Mouse (Mus musculus): ENCODE measurements at regions not wholly inside any gene's neighbourhood (a gene's known extent, or its start where the extent isn't known, plus 50 kb on each side); places are given as distances from the start of the nearest gene placed in this dataset.

- DNase-seq (ENCODE audit: low read depth, low spot score): no peak
- H3K9me3 ChIP-seq (ENCODE audit: control insufficient read depth, insufficient read depth, low read depth, low read length): no peaks in the 10 kb centered on the region
- H3K27ac ChIP-seq (ENCODE audit: insufficient read depth, low read depth, low read length, poor library complexity, severe bottlenecking): no peak overlapping the region
- no peak for TF ChIP-seq ZC3H11A (IDR thresholded peaks at IDR 0.05; ENCODE audit: borderline replicate concordance, low read depth, low read length)
- no peak for TF ChIP-seq HCFC1 (IDR thresholded peaks at IDR 0.05; ENCODE audit: borderline replicate concordance, insufficient read depth, low read length)
- no peak for TF ChIP-seq CHD2 (IDR thresholded peaks at IDR 0.05; ENCODE audit: low read depth, low read length)
- no peaks in the 10 kb centered on the region for H3K36me3 ChIP-seq (ENCODE audit: control insufficient read depth, insufficient read depth, low read length, poor library complexity, severe bottlenecking)
- H3K4me3 ChIP-seq (ENCODE audit: insufficient read depth in 1 of 2, low read depth in 1 of 2, low read length in 2 of 2, poor library complexity in 1 of 2, severe bottlenecking in 1 of 2): no peak overlapping the region
- no peak overlapping the region for H3K9ac ChIP-seq (ENCODE audit: insufficient read depth, low read depth, low read length, poor library complexity, severe bottlenecking)
- in situ Hi-C loops (cut with MboI; ENCODE audit: low sequenced_read_pairs in 2 of 2, unreplicated experiment in 2 of 2): no loop called here
- no peaks in the 10 kb centered on the region for H3K4me1 ChIP-seq (ENCODE audit: control insufficient read depth in 2 of 2, insufficient read depth in 2 of 2, low read length in 2 of 2, poor library complexity in 1 of 2)
Measured at GRCm38 (mm10) chr16:93147525-93148222, 321.7 kb upstream of the Runx1 start.

GRCm38 (mm10) chr16:93146812-93147211, 320.9 kb upstream of the Runx1 start:
- H3K4me1 ChIP-seq (ENCODE audit: control insufficient read depth in 2 of 2, insufficient read depth in 2 of 2, low read length in 2 of 2, poor library complexity in 1 of 2): no peaks in the 10 kb centered on the region
- TF ChIP-seq MAFK (IDR thresholded peaks at IDR 0.05; ENCODE audit: insufficient read depth, low read depth, low read length) (no peak), HCFC1 (IDR thresholded peaks at IDR 0.05; ENCODE audit: borderline replicate concordance, insufficient read depth, low read length) (no peak), ZNF384 (IDR thresholded peaks at IDR 0.05; ENCODE audit: low read depth, low read length) (no peak), ZC3H11A (IDR thresholded peaks at IDR 0.05; ENCODE audit: borderline replicate concordance, low read depth, low read length) (no peak), CHD2 (IDR thresholded peaks at IDR 0.05; ENCODE audit: low read depth, low read length) (no peak)
- no peak overlapping the region for H3K27ac ChIP-seq (ENCODE audit: insufficient read depth, low read depth, low read length, poor library complexity, severe bottlenecking)
- no peak for DNase-seq (ENCODE audit: low read depth, low spot score)
- no peaks in the 10 kb centered on the region for H3K9me3 ChIP-seq (ENCODE audit: control insufficient read depth, insufficient read depth, low read depth, low read length)
- no peak overlapping the region for H3K4me3 ChIP-seq (ENCODE audit: insufficient read depth in 1 of 2, low read depth in 1 of 2, low read length in 2 of 2, poor library complexity in 1 of 2, severe bottlenecking in 1 of 2)
- H3K9ac ChIP-seq (ENCODE audit: insufficient read depth, low read depth, low read length, poor library complexity, severe bottlenecking): no peak overlapping the region
- H3K36me3 ChIP-seq (ENCODE audit: control insufficient read depth, insufficient read depth, low read length, poor library complexity, severe bottlenecking): no peaks in the 10 kb centered on the region
- in situ Hi-C loops (cut with MboI; ENCODE audit: low sequenced_read_pairs in 2 of 2, unreplicated experiment in 2 of 2): no loop called here

GRCm38 (mm10) chr16:93145617-93146016, 319.7 kb upstream of the Runx1 start:
- H3K9me3 ChIP-seq (ENCODE audit: control insufficient read depth, insufficient read depth, low read depth, low read length): no peaks in the 10 kb centered on the region
- H3K4me1 ChIP-seq (ENCODE audit: control insufficient read depth in 2 of 2, insufficient read depth in 2 of 2, low read length in 2 of 2, poor library complexity in 1 of 2): no peaks in the 10 kb centered on the region
- H3K36me3 ChIP-seq (ENCODE audit: control insufficient read depth, insufficient read depth, low read length, poor library complexity, severe bottlenecking): no peaks in the 10 kb centered on the region
- no peak for TF ChIP-seq ZNF384 (IDR thresholded peaks at IDR 0.05; ENCODE audit: low read depth, low read length)
- no peak for TF ChIP-seq ZC3H11A (IDR thresholded peaks at IDR 0.05; ENCODE audit: borderline replicate concordance, low read depth, low read length)
- TF ChIP-seq MAFK (IDR thresholded peaks at IDR 0.05; ENCODE audit: insufficient read depth, low read depth, low read length): no peak
- no peak for TF ChIP-seq CHD2 (IDR thresholded peaks at IDR 0.05; ENCODE audit: low read depth, low read length)
- no peak for TF ChIP-seq HCFC1 (IDR thresholded peaks at IDR 0.05; ENCODE audit: borderline replicate concordance, insufficient read depth, low read length)
- DNase-seq (ENCODE audit: low read depth, low spot score): no peak
- H3K9ac ChIP-seq (ENCODE audit: insufficient read depth, low read depth, low read length, poor library complexity, severe bottlenecking): no peak overlapping the region
- in situ Hi-C loops (cut with MboI; ENCODE audit: low sequenced_read_pairs in 2 of 2, unreplicated experiment in 2 of 2): no loop called here
- no peak overlapping the region for H3K4me3 ChIP-seq (ENCODE audit: insufficient read depth in 1 of 2, low read depth in 1 of 2, low read length in 2 of 2, poor library complexity in 1 of 2, severe bottlenecking in 1 of 2)
- H3K27ac ChIP-seq (ENCODE audit: insufficient read depth, low read depth, low read length, poor library complexity, severe bottlenecking): no peak overlapping the region

GRCm38 (mm10) chr16:93144033-93144432, 318.1 kb upstream of the Runx1 start:
- Histone ChIP-seq H3K9ac (ENCODE audit: insufficient read depth, low read depth, low read length, poor library complexity, severe bottlenecking) (no peak overlapping the region), H3K4me1 (ENCODE audit: control insufficient read depth in 2 of 2, insufficient read depth in 2 of 2, low read length in 2 of 2, poor library complexity in 1 of 2) (no peaks in the 10 kb centered on the region), H3K4me3 (ENCODE audit: insufficient read depth in 1 of 2, low read depth in 1 of 2, low read length in 2 of 2, poor library complexity in 1 of 2, severe bottlenecking in 1 of 2) (no peak overlapping the region), H3K9me3 (ENCODE audit: control insufficient read depth, insufficient read depth, low read depth, low read length) (no peaks in the 10 kb centered on the region), H3K36me3 (ENCODE audit: control insufficient read depth, insufficient read depth, low read length, poor library complexity, severe bottlenecking) (no peaks in the 10 kb centered on the region), H3K27ac (ENCODE audit: insufficient read depth, low read depth, low read length, poor library complexity, severe bottlenecking) (no peak overlapping the region)
- in situ Hi-C loops (cut with MboI; ENCODE audit: low sequenced_read_pairs in 2 of 2, unreplicated experiment in 2 of 2): no loop called here
- TF ChIP-seq ZNF384 (IDR thresholded peaks at IDR 0.05; ENCODE audit: low read depth, low read length) (no peak), CHD2 (IDR thresholded peaks at IDR 0.05; ENCODE audit: low read depth, low read length) (no peak), MAFK (IDR thresholded peaks at IDR 0.05; ENCODE audit: insufficient read depth, low read depth, low read length) (no peak), HCFC1 (IDR thresholded peaks at IDR 0.05; ENCODE audit: borderline replicate concordance, insufficient read depth, low read length) (no peak), ZC3H11A (IDR thresholded peaks at IDR 0.05; ENCODE audit: borderline replicate concordance, low read depth, low read length) (no peak)
- DNase-seq (ENCODE audit: low read depth, low spot score): no peak

GRCm38 (mm10) chr16:93143164-93143563, 317.2 kb upstream of the Runx1 start:
- no peak overlapping the region for H3K4me3 ChIP-seq (ENCODE audit: insufficient read depth in 1 of 2, low read depth in 1 of 2, low read length in 2 of 2, poor library complexity in 1 of 2, severe bottlenecking in 1 of 2)
- in situ Hi-C loops (cut with MboI; ENCODE audit: low sequenced_read_pairs in 2 of 2, unreplicated experiment in 2 of 2): no loop called here

More at GRCm38 (mm10) chr16:93143164-93143563, 317.2 kb upstream of the Runx1 start:
- no peaks in the 10 kb centered on the region for H3K4me1 ChIP-seq (ENCODE audit: control insufficient read depth in 2 of 2, insufficient read depth in 2 of 2, low read length in 2 of 2, poor library complexity in 1 of 2)
- H3K36me3 ChIP-seq (ENCODE audit: control insufficient read depth, insufficient read depth, low read length, poor library complexity, severe bottlenecking): no peaks in the 10 kb centered on the region
- no peak overlapping the region for H3K9ac ChIP-seq (ENCODE audit: insufficient read depth, low read depth, low read length, poor library complexity, severe bottlenecking)
- no peak for DNase-seq (ENCODE audit: low read depth, low spot score)
- H3K9me3 ChIP-seq (ENCODE audit: control insufficient read depth, insufficient read depth, low read depth, low read length): no peaks in the 10 kb centered on the region
- no peak overlapping the region for H3K27ac ChIP-seq (ENCODE audit: insufficient read depth, low read depth, low read length, poor library complexity, severe bottlenecking)
- no peak for TF ChIP-seq ZC3H11A (IDR thresholded peaks at IDR 0.05; ENCODE audit: borderline replicate concordance, low read depth, low read length)
- no peak for TF ChIP-seq MAFK (IDR thresholded peaks at IDR 0.05; ENCODE audit: insufficient read depth, low read depth, low read length)
- no peak for TF ChIP-seq HCFC1 (IDR thresholded peaks at IDR 0.05; ENCODE audit: borderline replicate concordance, insufficient read depth, low read length)
- no peak for TF ChIP-seq CHD2 (IDR thresholded peaks at IDR 0.05; ENCODE audit: low read depth, low read length)
- no peak for TF ChIP-seq ZNF384 (IDR thresholded peaks at IDR 0.05; ENCODE audit: low read depth, low read length)
